Comparison of ENCODE assay signal across 8 mouse cellular contexts in genomic region chr8:123039376-123040109, GRCm38 (mm10). TPM values are rescaled to one million over a fixed set of nuclear protein-coding genes. Genes with fewer than 3 reads are reported as not detected.
DNase-seq lines count a peak whose midpoint lies in the region; ATAC-seq and TF ChIP-seq lines count a peak whose summit lies in the region.

No protein-coding gene starts in this region.

- H3K36me3 ChIP-seq in ES-Bruce4 (ENCODE audit: control insufficient read depth, insufficient read depth, low read length, poor library complexity, severe bottlenecking) = peaks cover 11% of the 10 kb centered on the region
- no peaks in the 10 kb centered on the region for H3K36me3 ChIP-seq in heart, postnatal 0 days (replicated peaks; ENCODE audit: control insufficient read depth, insufficient read depth, low read length)
- H3K36me3 ChIP-seq in liver, postnatal 0 days (replicated peaks; ENCODE audit: insufficient read depth, low read length) = no peaks in the 10 kb centered on the region

- no peak overlapping the region for H3K27ac ChIP-seq in ES-Bruce4 (ENCODE audit: insufficient read depth, low read length)
- 0 out of 2 replicates have a peak overlapping the region, but pooled peaks have one; percentile 93 for H3K27ac ChIP-seq in heart, postnatal 0 days (ENCODE audit: low read depth)
- H3K27ac ChIP-seq in liver, postnatal 0 days (ENCODE audit: low read depth) = peak overlapping the region; percentile 17; the same call in 1 of the 2 replicates

- no peaks in the 10 kb centered on the region for H3K4me1 ChIP-seq in ES-Bruce4 (ENCODE audit: control insufficient read depth, insufficient read depth, low read length)
- H3K4me1 ChIP-seq in heart, postnatal 0 days (ENCODE audit: control insufficient read depth, insufficient read depth) = peaks cover 48% of the 10 kb centered on the region
- H3K4me1 ChIP-seq in liver, postnatal 0 days (ENCODE audit: insufficient read depth) = peaks cover 62% of the 10 kb centered on the region

- TF ChIP-seq CTCF in ES-Bruce4 (IDR thresholded peaks at IDR 0.05; ENCODE audit: low read depth, low read length) = no peak
- TF ChIP-seq CTCF in heart, postnatal 0 days (IDR thresholded peaks at IDR 0.05; ENCODE audit: low read depth) = no peak
- no peak for TF ChIP-seq CTCF in liver, postnatal 0 days (IDR thresholded peaks at IDR 0.05; ENCODE audit: low read depth)

- no peak for ATAC-seq in heart, postnatal 0 days (ENCODE audit: insufficient read depth, low read depth)
- ATAC-seq in liver, postnatal 0 days = no peak

- peak overlapping the region; percentile 79; the same call in 1 of the 2 replicates for H3K4me2 ChIP-seq in heart, postnatal 0 days (ENCODE audit: low read depth, low read length)
- H3K4me2 ChIP-seq in liver, postnatal 0 days (ENCODE audit: low read depth, low read length) = peak overlapping the region; percentile 83

- no peak overlapping the region for H3K4me3 ChIP-seq in ES-Bruce4 (ENCODE audit: low read depth, low read length)
- no peak overlapping the region; the same call in 1 of the 2 replicates for H3K4me3 ChIP-seq in heart, postnatal 0 days (ENCODE audit: low read depth, low read length)
- H3K4me3 ChIP-seq in liver, postnatal 0 days (ENCODE audit: low read depth, low read length) = peak overlapping the region; percentile 98

- 67% methylated on average over 11 of the region's 11 CpGs for WGBS in heart, postnatal 0 days
- 78% methylated on average over 11 of the region's 11 CpGs for WGBS in liver, postnatal 0 days (ENCODE audit: insufficient replicate concordance)

- H3K9ac ChIP-seq in ES-Bruce4 (ENCODE audit: low read depth, poor library complexity, severe bottlenecking) = peak overlapping the region; percentile 100; the same call in 1 of the 2 replicates
- no peak overlapping the region; the same call in 1 of the 2 replicates for H3K9ac ChIP-seq in heart, postnatal 0 days (replicated peaks; ENCODE audit: low read depth, low read length)
- H3K9ac ChIP-seq in liver, postnatal 0 days (replicated peaks) = no peak overlapping the region; the same call in 1 of the 2 replicates

- no peak for TF ChIP-seq POLR2A in ES-Bruce4 (IDR thresholded peaks at IDR 0.05; ENCODE audit: insufficient read depth, low read length)

- no peaks in the 10 kb centered on the region for H3K9me3 ChIP-seq in ES-Bruce4 (replicated peaks; ENCODE audit: control insufficient read depth, insufficient read depth, low read length, poor library complexity, severe bottlenecking)
- H3K9me3 ChIP-seq in heart, postnatal 0 days (replicated peaks; ENCODE audit: control insufficient read depth, low read length) = no peaks in the 10 kb centered on the region
- no peaks in the 10 kb centered on the region for H3K9me3 ChIP-seq in liver, postnatal 0 days (ENCODE audit: low read length)

- DNase-seq in heart, adult 11 months = peak; percentile 85
- no peak for DNase-seq in heart, adult 9 months (ENCODE audit: low spot score in 2 of 2)
- DNase-seq in heart, postnatal 0 days (ENCODE audit: low spot score) = no peak
- DNase-seq in liver, postnatal 0 days = no peak
- no peak for DNase-seq in frontal cortex, postnatal 14 days (ENCODE audit: low spot score in 2 of 2)
- DNase-seq in gastrocnemius, postnatal 36 days = no peak
- DNase-seq in adrenal gland, postnatal 10 days = no peak

- no peak for TF ChIP-seq EP300 in ES-Bruce4 (IDR thresholded peaks at IDR 0.05; ENCODE audit: insufficient read depth, low read depth, low read length)
- no peak for TF ChIP-seq EP300 in heart, postnatal 0 days (IDR thresholded peaks at IDR 0.05; ENCODE audit: low read depth)
- TF ChIP-seq EP300 in liver, postnatal 0 days (IDR thresholded peaks at IDR 0.05; ENCODE audit: low read depth) = no peak

- no peaks in the 10 kb centered on the region for H3K27me3 ChIP-seq in ES-Bruce4 (ENCODE audit: control insufficient read depth, insufficient read depth, low read length, poor library complexity, severe bottlenecking)
- no peaks in the 10 kb centered on the region for H3K27me3 ChIP-seq in heart, postnatal 0 days (ENCODE audit: control insufficient read depth, insufficient read depth, low read length)
- H3K27me3 ChIP-seq in liver, postnatal 0 days (ENCODE audit: insufficient read depth, low read length) = no peaks in the 10 kb centered on the region

- intact Hi-C loops in gastrocnemius, postnatal 36 days (cut with DNase I) = loop anchor here (5.0 kb wide), 2 partner anchors 52 to 132 kb away; no protein-coding TSS in a partner anchor

RNA-seq across cellular contexts. Expression of gene Ankrd11, which starts 2.5 kb away (rescaled TPM):
- polyA plus RNA-seq in ES-Bruce4 (2011; ENCODE audit: insufficient read depth, insufficient read length, low read depth, missing spikeins) = 146 and 148 TPM in 2 replicates
- 51.2 and 65.8 TPM in 2 replicates for total RNA-seq in heart, postnatal 0 days (2014; rRNA removed; ENCODE audit: low replicate concordance)
- polyA plus RNA-seq in heart, postnatal 0 days (2015; fragmentation: Nextera tagmentation; extraction: Ambion mirVana) = 21.6 and 24.3 TPM in 2 replicates
- polyA plus RNA-seq in liver, postnatal 0 days (2015; fragmentation: Nextera tagmentation; extraction: Ambion mirVana) = 21.2 and 21.9 TPM in 2 replicates
- 10 to 100 TPM; 47.4 to 55.4 TPM for total RNA-seq in gastrocnemius, postnatal 36 days (2021)
- 100 to 1,000 TPM in 1 of 2 experiments, 10 to 100 TPM in 1; 73.9 to 103 TPM for total RNA-seq in adrenal gland, postnatal 10 days (2021)

RNA-seq across cellular contexts. Expression of gene Spg7, which starts 23.2 kb away (rescaled TPM):
- polyA plus RNA-seq in ES-Bruce4 (2011; ENCODE audit: insufficient read depth, insufficient read length, low read depth, missing spikeins) = 79.3 and 99.6 TPM in 2 replicates
- 72.8 and 83.1 TPM in 2 replicates for total RNA-seq in heart, postnatal 0 days (2014; rRNA removed; ENCODE audit: low replicate concordance)
- 63.3 and 65.1 TPM in 2 replicates for polyA plus RNA-seq in heart, postnatal 0 days (2015; fragmentation: Nextera tagmentation; extraction: Ambion mirVana)
- 16.9 and 18.3 TPM in 2 replicates for polyA plus RNA-seq in liver, postnatal 0 days (2015; fragmentation: Nextera tagmentation; extraction: Ambion mirVana)
- 10 to 100 TPM; 60.6 to 71.8 TPM for total RNA-seq in gastrocnemius, postnatal 36 days (2021)
- 10 to 100 TPM; 64.9 to 82.8 TPM for total RNA-seq in adrenal gland, postnatal 10 days (2021)
